Mouse (Mus musculus) thymus, adult 2 months (tissue): Measurements from ENCODE around the gene Gmeb1.

Experiments used
- CTCF ChIP-seq: fragments of 200-500 bp; IDR thresholded peaks from 2 replicates; pipeline ENCODE4 v1.5.1; 2012; ENCODE audit warnings: mild to moderate bottlenecking, control low read depth, low read length, moderate library complexity, borderline replicate concordance; ENCODE audit not compliant: control insufficient read depth, poor library complexity, insufficient read depth; ENCODE audit errors: extremely low read depth
- POLR2A ChIP-seq: fragments of 200-500 bp; IDR thresholded peaks from 2 replicates; pipeline ENCODE4 v1.6.1; 2012; ENCODE audit warnings: mild to moderate bottlenecking, low read length, control low read depth, moderate library complexity; ENCODE audit not compliant: control insufficient read depth, poor library complexity, insufficient read depth; ENCODE audit errors: extremely low read depth

GRCm38 (mm10) chr4:132256384-132256783 is 5.0 kb downstream of the Gmeb1 start:
- TF ChIP-seq CTCF (no peak), POLR2A (no peak)
